Mouse (Mus musculus): ENCODE measurements at regions not wholly inside any gene's neighbourhood (a gene's known extent, or its start where the extent isn't known, plus 50 kb on each side); places are given as distances from the start of the nearest gene placed in this dataset.

DNA sequence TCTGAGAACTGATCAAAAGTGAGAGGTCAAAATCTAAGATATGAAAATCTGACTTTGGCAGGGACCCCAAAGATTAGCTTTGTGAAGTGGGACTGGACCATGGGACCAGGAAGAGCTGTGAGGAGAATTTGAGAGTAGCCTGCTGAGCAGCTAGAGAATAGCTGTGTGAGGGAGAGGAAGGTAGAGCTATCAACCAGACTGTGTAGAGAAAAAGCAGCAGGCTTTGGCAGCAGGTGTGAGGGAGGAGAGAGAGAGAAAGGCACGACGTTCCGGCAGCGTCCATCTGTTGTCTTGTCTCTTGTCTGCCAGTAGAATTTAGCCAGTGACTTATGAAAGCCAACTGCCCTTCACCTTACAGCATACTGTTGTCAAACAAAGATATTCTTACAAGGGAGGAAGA, 412.1 kb downstream of the Slitrk2 start:
- peak; percentile 5 to 16 for DNase-seq (ENCODE audit: low spot score in 2 of 2)

DNA sequence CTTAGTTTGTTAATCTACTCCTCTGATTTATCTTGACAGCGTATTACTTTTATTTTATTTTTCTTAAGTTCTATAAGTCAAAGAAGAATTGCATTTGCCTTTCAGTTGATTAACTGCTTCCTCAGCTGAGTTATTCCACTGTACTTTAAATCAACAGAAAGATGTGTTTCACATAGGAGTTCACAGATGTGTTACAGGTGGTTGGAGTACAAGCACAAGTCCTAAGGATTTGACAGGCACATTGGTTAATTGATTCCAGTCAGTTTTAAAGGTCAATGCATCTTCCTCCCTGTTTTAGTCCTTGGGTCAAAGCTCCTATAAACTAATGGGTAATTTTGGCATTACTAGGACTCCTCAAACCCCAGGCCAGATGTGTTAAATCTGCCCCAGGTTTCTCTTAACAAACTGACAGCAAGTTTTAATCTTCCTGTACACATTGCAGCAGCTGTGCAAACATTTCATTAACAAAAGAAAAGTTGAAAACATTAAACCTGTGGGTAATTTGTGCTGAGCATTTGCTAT, 413.5 kb downstream of the Slitrk2 start:
- no peak for DNase-seq (ENCODE audit: low spot score in 2 of 2)

DNA sequence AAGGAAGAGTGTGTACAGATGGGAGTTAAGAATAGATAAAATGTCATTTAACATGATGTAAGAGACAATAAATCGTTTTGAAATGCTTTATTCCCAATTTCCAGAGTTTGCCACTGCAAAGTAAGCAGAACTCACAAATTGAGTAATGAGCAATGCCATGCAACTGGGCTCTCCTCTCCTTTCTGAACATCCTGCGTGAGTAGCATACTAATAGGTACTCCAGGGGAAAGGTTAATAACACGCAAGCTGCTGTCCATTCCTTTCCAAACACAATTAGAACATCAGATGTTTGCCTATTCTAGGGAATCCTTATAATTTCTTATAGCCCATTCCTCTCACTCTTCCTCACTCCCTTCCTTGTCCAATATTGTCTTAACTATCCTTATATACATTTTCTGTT, 443.3 kb downstream of the Slitrk2 start:
- DNase-seq (ENCODE audit: low spot score in 2 of 2), result no peak
